Mouse (Mus musculus): ENCODE measurements around the gene Manba. TPM values are rescaled to one million over a fixed set of nuclear protein-coding genes. Genes with fewer than 3 reads are reported as not detected.

The Manba gene
- polyA plus RNA-seq, 1 experiment from 2014 or later = 17.2 TPM

GRCm38 (mm10) chr3:135575126-135575525 lies 89.7 kb downstream of the Manba start:
- H3K4me2 ChIP-seq (replicated peaks) = no peak overlapping the region
- no peaks in the 10 kb centered on the region for H3K9me3 ChIP-seq
- no peak for ATAC-seq
- H3K9ac ChIP-seq = no peak overlapping the region
- H3K36me3 ChIP-seq = no peaks in the 10 kb centered on the region
- WGBS = 50% methylated on average over 3 of the region's 3 CpGs
- 0 out of 2 replicates have a peak, but pooled peaks cover 10% of the 10 kb centered on the region for H3K4me1 ChIP-seq (replicated peaks)
- no peak overlapping the region for H3K27ac ChIP-seq
- H3K27me3 ChIP-seq (replicated peaks) = no peaks in the 10 kb centered on the region
- no peak overlapping the region for H3K4me3 ChIP-seq (replicated peaks)

- 39% methylated on average over 5 of the region's 5 CpGs for WGBS
- no peaks in the 10 kb centered on the region for H3K9me3 ChIP-seq
- H3K4me3 ChIP-seq (replicated peaks) = no peak overlapping the region
- no peak for ATAC-seq
- no peaks in the 10 kb centered on the region for H3K27me3 ChIP-seq (replicated peaks)
- H3K27ac ChIP-seq = 0 out of 2 replicates have a peak overlapping the region, but pooled peaks have one; percentile 32
- H3K4me1 ChIP-seq (replicated peaks) = peaks cover 15% of the 10 kb centered on the region; the same call in 1 of the 2 replicates
- H3K9ac ChIP-seq = no peak overlapping the region
- H3K36me3 ChIP-seq = no peaks in the 10 kb centered on the region
- no peak overlapping the region for H3K4me2 ChIP-seq (replicated peaks)
These were observed 93.3 kb downstream of the Manba start for GRCm38 (mm10) chr3:135578588-135579140.

- peak; percentile 50 for ATAC-seq
- Histone ChIP-seq H3K27me3 (replicated peaks) (no peaks in the 10 kb centered on the region), H3K4me2 (replicated peaks) (no peak overlapping the region), H3K9ac (no peak overlapping the region), H3K36me3 (no peaks in the 10 kb centered on the region), H3K4me3 (replicated peaks) (no peak overlapping the region), H3K4me1 (replicated peaks) (peaks cover 15% of the 10 kb centered on the region; the same call in 1 of the 2 replicates), H3K9me3 (no peaks in the 10 kb centered on the region), H3K27ac (0 out of 2 replicates have a peak overlapping the region, but pooled peaks have one; percentile 32)
- 33% methylated on average over 4 of the region's 4 CpGs for WGBS
These were observed 93.8 kb downstream of the Manba start for GRCm38 (mm10) chr3:135579179-135579578.

GRCm38 (mm10) chr3:135580439-135581275 lies 95.2 kb downstream of the Manba start:
- Histone ChIP-seq H3K27ac (no peak overlapping the region), H3K27me3 (replicated peaks) (no peaks in the 10 kb centered on the region), H3K4me3 (replicated peaks) (no peak overlapping the region), H3K9me3 (no peaks in the 10 kb centered on the region), H3K9ac (no peak overlapping the region), H3K36me3 (peaks cover 7% of the 10 kb centered on the region; the same call in 1 of the 2 replicates), H3K4me2 (replicated peaks) (no peak overlapping the region), H3K4me1 (replicated peaks) (peaks cover 15% of the 10 kb centered on the region; the same call in 1 of the 2 replicates)
- ATAC-seq = 0 out of 2 replicates have a peak, but pooled peaks have one; percentile 25
- 63% methylated on average over 21 of the region's 21 CpGs for WGBS

- ATAC-seq = peak; percentile 39; the same call in 1 of the 2 replicates
- Histone ChIP-seq H3K4me2 (replicated peaks) (no peak overlapping the region), H3K9me3 (no peaks in the 10 kb centered on the region), H3K4me1 (replicated peaks) (peaks cover 15% of the 10 kb centered on the region; the same call in 1 of the 2 replicates), H3K4me3 (replicated peaks) (no peak overlapping the region), H3K36me3 (peaks cover 7% of the 10 kb centered on the region; the same call in 1 of the 2 replicates), H3K9ac (no peak overlapping the region), H3K27ac (no peak overlapping the region), H3K27me3 (replicated peaks) (no peaks in the 10 kb centered on the region)
- 36% methylated on average over 10 of the region's 10 CpGs for WGBS
These were observed 96.3 kb downstream of the Manba start for GRCm38 (mm10) chr3:135581606-135582117.

- 86% methylated on average over 7 of the region's 7 CpGs for WGBS
- no peak for ATAC-seq
These were observed 96.8 kb downstream of the Manba start for GRCm38 (mm10) chr3:135582246-135582645.

GRCm38 (mm10) chr3:135585482-135585881 lies 100.1 kb downstream of the Manba start:
- no peak overlapping the region for H3K4me3 ChIP-seq (replicated peaks)
- no peak overlapping the region for H3K27ac ChIP-seq
- H3K9ac ChIP-seq = no peak overlapping the region
- H3K4me1 ChIP-seq (replicated peaks) = peaks cover under 1% of the 10 kb centered on the region; the same call in 1 of the 2 replicates
- ATAC-seq = peak; percentile 75
- no peaks in the 10 kb centered on the region for H3K9me3 ChIP-seq
- H3K4me2 ChIP-seq (replicated peaks) = no peak overlapping the region
- no peaks in the 10 kb centered on the region for H3K27me3 ChIP-seq (replicated peaks)
- peaks cover 19% of the 10 kb centered on the region for H3K36me3 ChIP-seq
- 56% methylated on average over 6 of the region's 6 CpGs for WGBS

More at GRCm38 (mm10) chr3:135582246-135582645, 96.8 kb downstream of the Manba start:
- H3K9me3 ChIP-seq = no peaks in the 10 kb centered on the region
- peaks cover 7% of the 10 kb centered on the region; the same call in 1 of the 2 replicates for H3K36me3 ChIP-seq
- H3K9ac ChIP-seq = no peak overlapping the region
- no peak overlapping the region for H3K27ac ChIP-seq
- H3K4me2 ChIP-seq (replicated peaks) = no peak overlapping the region
- H3K27me3 ChIP-seq (replicated peaks) = no peaks in the 10 kb centered on the region
- H3K4me3 ChIP-seq (replicated peaks) = no peak overlapping the region
- H3K4me1 ChIP-seq (replicated peaks) = peaks cover 15% of the 10 kb centered on the region; the same call in 1 of the 2 replicates

GRCm38 (mm10) chr3:135586060-135586459 lies 100.6 kb downstream of the Manba start:
- H3K4me3 ChIP-seq (replicated peaks) = no peak overlapping the region
- no peaks in the 10 kb centered on the region; the same call in 1 of the 2 replicates for H3K4me1 ChIP-seq (replicated peaks)
- H3K27me3 ChIP-seq (replicated peaks) = no peaks in the 10 kb centered on the region
- no peak overlapping the region for H3K27ac ChIP-seq
- H3K4me2 ChIP-seq (replicated peaks) = no peak overlapping the region
- peaks cover 19% of the 10 kb centered on the region for H3K36me3 ChIP-seq
- 91% methylated on average over 2 of the region's 2 CpGs for WGBS
- H3K9ac ChIP-seq = no peak overlapping the region
- no peak for ATAC-seq
- no peaks in the 10 kb centered on the region for H3K9me3 ChIP-seq

- ATAC-seq = peak; percentile 22; the same call in 1 of the 2 replicates
- Histone ChIP-seq H3K27me3 (replicated peaks) (no peaks in the 10 kb centered on the region), H3K9ac (no peak overlapping the region), H3K36me3 (peaks cover 19% of the 10 kb centered on the region), H3K4me1 (replicated peaks) (no peaks in the 10 kb centered on the region; the same call in 1 of the 2 replicates), H3K4me2 (replicated peaks) (no peak overlapping the region), H3K9me3 (no peaks in the 10 kb centered on the region), H3K4me3 (replicated peaks) (no peak overlapping the region), H3K27ac (no peak overlapping the region)
- WGBS = 85% methylated on average over 4 of the region's 4 CpGs
These were observed 101.1 kb downstream of the Manba start for GRCm38 (mm10) chr3:135586471-135586880.

- Histone ChIP-seq H3K9me3 (no peaks in the 10 kb centered on the region), H3K4me3 (replicated peaks) (no peak overlapping the region), H3K4me1 (replicated peaks) (peaks cover 4% of the 10 kb centered on the region; the same call in 1 of the 2 replicates), H3K27ac (no peak overlapping the region), H3K36me3 (peaks cover 22% of the 10 kb centered on the region), H3K9ac (no peak overlapping the region), H3K27me3 (replicated peaks) (no peaks in the 10 kb centered on the region), H3K4me2 (replicated peaks) (no peak overlapping the region)
- 53% methylated on average over 4 of the region's 4 CpGs for WGBS
- 0 out of 2 replicates have a peak, but pooled peaks have one; percentile 32 for ATAC-seq
These were observed 105.1 kb downstream of the Manba start for GRCm38 (mm10) chr3:135590471-135590870.

GRCm38 (mm10) chr3:135591376-135591775 lies 106.0 kb downstream of the Manba start:
- H3K36me3 ChIP-seq = peaks cover 21% of the 10 kb centered on the region
- ATAC-seq = no peak
- H3K9ac ChIP-seq = no peak overlapping the region
- no peak overlapping the region for H3K4me2 ChIP-seq (replicated peaks)
- H3K4me3 ChIP-seq (replicated peaks) = no peak overlapping the region
- H3K27me3 ChIP-seq (replicated peaks) = no peaks in the 10 kb centered on the region
- H3K4me1 ChIP-seq (replicated peaks) = peaks cover 4% of the 10 kb centered on the region; the same call in 1 of the 2 replicates
- WGBS = 70% methylated on average over 5 of the region's 5 CpGs
- H3K9me3 ChIP-seq = no peaks in the 10 kb centered on the region
- no peak overlapping the region for H3K27ac ChIP-seq

GRCm38 (mm10) chr3:135592011-135592410 lies 106.6 kb downstream of the Manba start:
- Histone ChIP-seq H3K36me3 (peaks cover 21% of the 10 kb centered on the region), H3K4me2 (replicated peaks) (no peak overlapping the region), H3K4me1 (replicated peaks) (peaks cover 4% of the 10 kb centered on the region; the same call in 1 of the 2 replicates), H3K4me3 (replicated peaks) (no peak overlapping the region), H3K9me3 (no peaks in the 10 kb centered on the region), H3K27ac (no peak overlapping the region), H3K27me3 (replicated peaks) (no peaks in the 10 kb centered on the region), H3K9ac (no peak overlapping the region)
- ATAC-seq = no peak
- WGBS = 85% methylated on average over 4 of the region's 4 CpGs
